Mouse (Mus musculus) ES-CJ7 (cell line): ENCODE results near the gene Samd13.

Experiments used
- DNase-seq: peaks from one replicate; pipeline ENCODE4 v3.0.0; 2011; ENCODE audit warnings: low read depth, low spot score

Samd13 gene

GRCm38 (mm10) chr3:146616533-146617283 is 68.7 kb downstream of the Samd13 start:
- no peak for DNase-seq

- DNase-seq, result no peak
These were observed 69.9 kb downstream of the Samd13 start, which contains the start of gene Dnase2b for GRCm38 (mm10) chr3:146615496-146615895. Gene Dnase2b, minus strand, starts transcription at chr3:146615596.

- no peak for DNase-seq
These were observed 73.6 kb downstream of the Samd13 start for GRCm38 (mm10) chr3:146611821-146612220.

DNA sequence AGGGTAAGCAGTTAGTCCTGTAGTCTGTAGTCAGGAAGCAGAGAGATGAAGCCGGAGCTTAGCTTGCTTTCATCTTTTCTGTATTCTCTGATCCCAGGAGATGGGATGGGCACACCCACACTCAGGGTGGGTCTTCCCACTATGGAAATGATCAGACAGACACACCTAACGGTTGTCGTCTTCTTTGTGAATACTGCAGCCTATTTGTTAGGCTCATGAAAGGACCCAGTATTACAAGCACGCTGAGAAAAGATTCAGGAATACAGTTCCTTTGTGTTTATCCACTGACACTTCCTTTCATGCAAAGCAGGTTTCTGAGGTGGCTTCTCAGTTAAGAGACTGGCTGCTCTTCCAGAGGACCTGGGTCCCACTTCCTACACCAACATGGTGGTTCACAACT is 74.1 kb downstream of the Samd13 start:
- peak; percentile 67 for DNase-seq

DNA sequence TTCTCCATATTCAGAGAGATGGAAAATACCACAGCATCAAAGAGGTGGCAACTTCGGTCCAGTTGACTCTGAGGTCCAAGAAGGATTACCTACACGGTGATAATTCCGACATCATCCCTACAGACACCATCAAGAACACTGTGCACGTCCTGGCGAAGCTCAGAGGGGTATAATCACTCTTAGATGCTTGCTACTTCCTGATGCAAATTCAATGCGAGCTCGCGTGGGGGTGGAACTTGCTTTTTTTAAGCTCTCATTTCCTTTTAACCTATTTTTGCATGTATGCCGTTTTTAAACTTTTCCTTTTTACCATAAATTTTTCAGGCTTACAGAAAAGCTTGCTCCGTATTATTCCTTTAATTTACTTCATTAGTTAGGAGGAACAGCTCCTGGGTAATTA is 75.1 kb downstream of the Samd13 start:
- no peak for DNase-seq

GRCm38 (mm10) chr3:146607368-146607767 is 78.0 kb downstream of the Samd13 start:
- DNase-seq, result no peak

- no peak for DNase-seq
These were observed 80.7 kb downstream of the Samd13 start for GRCm38 (mm10) chr3:146604647-146605046.

GRCm38 (mm10) chr3:146602531-146602930 is 82.9 kb downstream of the Samd13 start:
- DNase-seq, result no peak

- DNase-seq, result no peak
These were observed 84.2 kb downstream of the Samd13 start for GRCm38 (mm10) chr3:146601205-146601604.

DNA sequence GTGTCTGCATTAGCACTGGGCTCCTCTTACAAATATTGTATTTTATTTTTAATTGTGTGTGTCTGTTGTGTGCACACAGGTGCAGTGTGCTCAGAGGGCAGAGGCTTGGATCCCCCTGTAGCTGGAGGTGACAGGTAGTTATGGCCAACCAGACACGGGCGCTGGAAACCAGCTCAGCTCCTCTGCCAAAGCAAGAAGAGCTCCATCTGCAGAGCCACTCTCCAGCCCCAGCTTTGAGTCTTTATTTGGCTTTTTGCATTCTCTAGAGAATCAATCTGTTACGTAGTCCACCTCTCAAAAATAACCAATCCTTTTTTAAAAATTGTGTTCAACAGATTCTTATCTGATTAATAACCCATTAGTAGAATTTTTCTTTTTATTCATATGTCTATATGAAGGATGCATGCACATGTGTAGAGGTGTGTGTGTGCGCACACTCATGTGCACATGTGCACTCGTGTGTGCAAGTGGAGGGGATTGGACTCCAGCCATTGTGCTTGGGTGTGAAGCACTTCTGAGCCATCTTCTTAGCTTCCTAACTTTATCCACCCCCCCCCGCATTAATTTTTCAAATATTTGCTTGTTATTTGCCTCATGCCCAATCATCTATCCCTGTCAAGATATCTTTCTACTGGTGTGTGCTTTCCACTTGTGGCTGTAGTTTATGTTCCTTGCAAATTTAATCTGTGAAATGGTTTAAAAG is 86.0 kb downstream of the Samd13 start:
- no peak for DNase-seq

DNA sequence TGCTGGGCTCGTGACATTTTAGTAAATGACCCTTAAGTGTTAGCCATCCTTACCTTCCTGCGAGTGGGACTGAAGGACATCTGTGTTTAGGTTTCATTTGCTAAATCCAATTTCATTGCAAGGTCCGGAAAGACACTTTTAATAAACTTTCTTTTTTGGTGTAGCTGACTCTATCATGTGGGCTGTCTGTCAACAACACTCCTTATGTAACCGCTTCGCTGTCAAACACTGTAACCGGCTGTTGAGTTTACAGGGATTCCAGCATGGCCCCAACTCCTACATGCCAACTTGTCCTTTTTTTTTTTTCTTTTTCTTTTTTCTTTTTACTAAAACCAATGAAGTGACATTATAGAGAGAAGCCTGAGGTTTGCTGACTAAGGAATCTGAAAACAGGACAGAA is 87.0 kb downstream of the Samd13 start:
- no peak for DNase-seq

DNA sequence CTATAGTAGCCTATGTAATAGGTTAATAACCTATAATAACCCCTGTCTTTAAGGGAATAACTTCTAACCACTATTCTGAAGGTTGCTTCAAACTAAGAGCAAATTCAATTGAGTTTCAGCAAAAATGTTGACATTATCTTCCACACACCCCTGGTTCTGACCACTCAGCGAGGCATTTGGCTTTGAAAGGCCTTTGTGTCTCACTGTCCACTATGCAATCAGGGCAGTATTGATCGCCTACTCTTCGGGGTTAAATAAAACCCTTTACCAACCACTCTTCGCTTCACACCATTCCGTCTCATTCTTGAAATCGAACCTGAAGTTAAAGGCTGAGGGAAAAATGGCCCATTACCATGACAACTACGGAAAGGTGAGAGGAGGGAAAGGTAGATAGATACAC is 88.5 kb downstream of the Samd13 start:
- DNase-seq, result no peak

- no peak for DNase-seq
These were observed 89.0 kb downstream of the Samd13 start for GRCm38 (mm10) chr3:146596387-146596786.

- no peak for DNase-seq
These were observed 90.0 kb downstream of the Samd13 start for GRCm38 (mm10) chr3:146595440-146595839.
